Mouse (Mus musculus) testis, adult 2 months (tissue): ENCODE measurements around the gene Dcakd.

Source experiments
- CTCF ChIP-seq: fragments of 200-500 bp; IDR thresholded peaks from 2 replicates; pipeline ENCODE4 v1.5.1; 2012; ENCODE audit warnings: low read depth, mild to moderate bottlenecking, inconsistent platforms, low read length, moderate library complexity; ENCODE audit not compliant: control insufficient read depth, insufficient read depth, insufficient replicate concordance
- POLR2A ChIP-seq: fragments of 200-500 bp; IDR thresholded peaks from 2 replicates; pipeline ENCODE4 v1.6.1; 2012; ENCODE audit warnings: low read depth, mild to moderate bottlenecking, inconsistent platforms, low read length, moderate library complexity; ENCODE audit not compliant: control insufficient read depth

DNA sequence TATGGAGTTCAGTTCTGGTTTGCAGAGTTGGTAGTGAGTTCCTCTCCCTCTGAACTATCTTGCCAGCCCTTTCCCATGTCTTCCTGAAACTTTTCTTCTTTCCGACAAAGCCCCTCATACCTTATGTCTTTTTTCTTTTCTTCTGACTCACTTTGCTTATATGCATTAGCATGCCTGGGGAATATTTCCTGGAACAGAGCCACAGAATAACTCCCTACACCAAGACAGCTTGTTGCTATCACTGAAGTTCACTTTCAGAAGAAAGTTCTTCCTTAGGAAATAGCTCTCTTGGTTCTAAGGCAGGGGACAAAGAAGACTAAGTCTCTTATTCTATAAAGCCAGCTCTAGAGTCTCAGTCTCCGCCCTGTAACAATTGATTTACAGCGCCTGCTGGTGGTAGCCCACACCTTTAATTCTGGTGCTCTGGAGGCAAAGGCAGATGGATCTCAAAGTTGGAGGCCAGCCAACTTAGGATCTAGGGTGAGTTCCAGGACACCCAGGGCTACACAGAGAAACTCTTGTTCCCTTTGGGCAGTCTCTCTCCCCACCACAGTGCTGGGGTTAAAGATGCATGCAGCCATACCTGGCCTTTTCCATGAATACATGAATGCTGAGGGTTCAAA lies 7.3 kb downstream of the Dcakd start:
- no peak for TF ChIP-seq POLR2A
- no peak for TF ChIP-seq CTCF
